Mouse (Mus musculus): ENCODE measurements around the gene Vps33b. TPM values are rescaled to one million over a fixed set of nuclear protein-coding genes. Genes with fewer than 3 reads are reported as not detected.

Vps33b gene
- 34.5 TPM for total RNA-seq (2023)

GRCm38 (mm10) chr7:80268897-80269750 is at the start of gene Vps33b:
TSS of gene Vps33b (plus strand) at chr7:80269649.

DNA sequence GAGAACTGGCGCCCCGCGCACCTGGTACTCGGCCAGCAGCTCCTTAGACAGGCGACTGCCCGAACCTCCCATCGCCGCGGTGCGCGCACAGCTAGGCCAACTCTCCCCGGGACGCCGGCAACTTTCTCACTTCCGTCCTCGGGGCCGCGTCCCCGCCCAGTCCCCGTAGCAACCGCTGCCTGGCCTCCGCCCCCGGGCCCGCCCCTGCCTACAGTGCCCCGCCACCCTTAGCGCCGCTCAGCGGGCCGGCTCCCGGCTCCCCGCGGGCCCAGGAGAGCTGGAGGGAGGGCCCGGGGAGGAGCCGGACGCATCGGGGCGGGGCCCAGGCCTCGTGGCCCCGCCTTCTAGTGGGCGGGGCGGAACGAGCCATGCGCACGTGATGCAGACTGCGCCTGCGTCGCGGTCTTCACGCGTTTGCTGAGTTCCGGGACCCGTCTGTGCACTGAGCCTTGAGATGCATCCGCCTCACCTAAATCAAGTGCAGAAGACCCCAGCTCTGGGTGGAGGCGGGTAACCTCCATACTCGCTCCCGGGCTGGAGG is 36.9 kb upstream of the Vps33b start, which contains the start of the genes Cib1 and Gdpgp1:
TSS of gene Cib1 (minus strand) at position 325 of the 541 bp plus-strand sequence.
TSS of gene Gdpgp1 (plus strand) at position 377 of the 541 bp plus-strand sequence.

DNA sequence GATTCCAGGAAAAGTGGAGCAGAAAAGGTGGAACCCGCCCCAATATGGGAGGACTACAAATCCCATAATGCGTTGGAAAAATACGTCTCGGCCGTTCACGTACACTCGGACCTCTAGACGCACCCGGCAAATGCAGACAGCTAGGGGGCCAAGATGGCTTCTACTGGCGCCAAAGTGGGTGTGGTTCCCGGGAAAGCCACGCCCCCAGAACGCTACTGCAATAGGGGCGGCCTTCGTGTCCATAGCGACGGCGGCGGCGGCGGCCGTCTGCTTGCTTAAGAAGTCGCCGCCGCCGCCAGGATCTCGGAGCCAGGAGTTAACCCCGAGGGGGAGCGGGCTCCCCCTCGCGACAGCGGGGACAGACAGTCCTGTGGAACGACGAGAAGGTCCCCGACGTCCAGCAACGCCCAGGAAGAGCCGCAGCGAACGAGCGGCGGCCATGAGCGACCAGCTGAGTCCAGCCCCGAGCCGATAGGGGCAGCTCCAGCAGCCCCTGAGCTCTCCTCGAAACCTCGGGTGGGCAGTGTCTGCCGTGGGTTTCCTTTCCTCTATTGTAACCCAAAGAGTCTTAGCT is 23.2 kb upstream of the Vps33b start, which contains the start of gene Ttll13:
TSS of gene Ttll13 (plus strand) at position 229 of the 574 bp plus-strand sequence.

GRCm38 (mm10) chr7:80260625-80261371 is 8.7 kb upstream of the Vps33b start, which contains the start of gene Ngrn:
TSS of gene Ngrn (plus strand) at chr7:80261215.

DNA sequence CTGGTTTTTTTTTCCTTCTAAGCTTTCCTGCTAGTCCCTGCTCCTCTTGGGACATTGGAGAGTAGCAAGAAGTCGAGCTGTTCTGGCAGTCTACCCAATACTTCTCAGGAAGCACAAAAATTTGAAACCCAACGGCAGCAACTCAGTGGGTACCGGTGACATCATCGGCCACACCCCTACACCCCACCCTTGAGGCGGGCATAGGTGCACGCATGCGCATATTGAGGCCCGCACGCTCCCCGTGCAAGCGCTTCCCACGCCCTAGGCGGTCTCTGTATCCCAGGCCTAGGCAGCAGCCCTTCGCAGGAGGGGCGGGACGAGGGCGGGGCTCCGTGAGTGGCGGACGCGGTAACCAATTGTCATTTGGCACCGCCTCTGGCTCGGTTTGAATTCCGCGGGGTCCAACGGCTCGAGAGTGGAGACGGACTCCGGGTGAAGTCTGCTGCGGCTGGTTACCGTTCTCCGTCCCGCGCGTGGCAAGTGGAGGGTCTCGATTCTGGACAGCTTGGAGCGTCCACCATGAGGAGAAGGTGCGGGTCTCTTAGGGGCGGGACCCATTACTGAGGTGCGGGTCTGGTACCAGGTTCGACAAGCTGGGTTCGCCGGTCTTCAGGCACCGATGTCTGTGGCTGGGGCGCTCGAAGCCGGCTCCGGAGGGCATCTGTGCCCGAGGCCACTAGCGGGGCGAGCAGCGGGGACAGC is 24.8 kb downstream of the Vps33b start, which contains the start of gene Prc1:
TSS of gene Prc1 (plus strand) at position 389 of the 702 bp plus-strand sequence.

DNA sequence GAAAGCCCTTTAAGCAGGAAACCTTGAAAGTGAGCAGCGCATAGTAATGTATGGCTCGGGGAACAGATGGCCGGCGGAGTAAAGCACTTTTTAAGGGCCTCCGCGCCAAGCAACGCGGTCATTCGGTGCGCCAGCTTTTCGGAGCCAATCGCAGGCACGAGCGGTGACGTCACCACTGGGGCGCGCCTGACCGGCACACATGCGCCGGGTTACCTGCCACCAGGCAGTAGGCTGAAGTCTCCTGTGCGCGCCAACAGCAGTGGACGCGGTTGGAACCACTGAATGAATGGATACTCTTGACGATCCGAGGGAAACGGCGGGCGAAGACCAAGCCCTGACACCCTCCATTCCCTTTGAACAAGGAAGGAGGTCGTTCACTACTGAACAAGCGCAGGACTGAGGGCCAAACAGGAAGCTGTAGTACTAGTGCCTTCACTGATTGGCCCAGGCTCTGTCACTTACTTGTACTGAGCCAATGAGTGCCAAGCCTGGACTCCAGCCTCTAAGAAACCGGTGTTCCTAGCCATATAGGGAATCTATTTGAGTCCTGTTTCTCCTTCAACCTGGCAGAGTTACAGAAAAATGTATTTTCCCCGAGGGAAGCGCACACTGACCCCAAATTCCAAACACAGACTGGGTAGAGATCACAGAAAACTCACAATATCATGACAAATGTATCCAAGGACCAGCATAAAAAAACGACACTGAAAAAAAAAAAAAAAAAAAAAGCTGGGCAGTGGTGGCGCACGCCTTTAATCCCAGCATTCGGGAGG is 54.8 kb downstream of the Vps33b start, which contains the start of gene Rccd1:
TSS of gene Rccd1 (minus strand) at position 412 of the 773 bp plus-strand sequence.

DNA sequence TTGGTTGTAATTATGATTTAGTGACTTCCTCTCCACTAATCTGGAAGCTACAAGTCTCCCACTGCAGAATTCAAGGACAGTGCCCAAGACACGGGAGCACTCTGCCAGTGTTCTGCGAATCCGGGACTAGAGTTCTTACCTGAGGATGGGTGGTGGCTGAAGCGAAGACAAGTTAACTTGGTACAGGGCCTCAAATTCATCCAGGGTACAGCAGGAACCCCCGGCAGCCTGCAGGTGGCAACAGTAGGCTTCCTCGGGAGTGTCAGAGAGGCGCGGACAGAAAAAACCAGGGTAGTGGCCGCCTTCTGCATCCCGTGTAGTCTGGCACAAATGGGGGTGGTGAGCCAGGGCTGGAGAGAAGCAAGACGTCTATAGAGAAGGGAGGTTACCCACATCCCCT is 71.3 kb downstream of the Vps33b start, which contains the start of gene Unc45a:
TSS of gene Unc45a (minus strand) at position 213 of the 400 bp plus-strand sequence.

Other genes starting within 250 kb of the Vps33b start
- gene Zfp710, start 244.8 kb upstream of the Vps33b start, total RNA-seq (2023) = 38.0 TPM
- 39.0 TPM for gene Idh2, start 154.3 kb upstream of the Vps33b start, total RNA-seq (2023)
- gene Sema4b, start 82.8 kb upstream of the Vps33b start, total RNA-seq (2023) = 49.6 TPM
- 38.5 TPM for gene Cib1, start 36.8 kb upstream of the Vps33b start, total RNA-seq (2023)
- gene Gdpgp1, start 36.8 kb upstream of the Vps33b start, total RNA-seq (2023) = 5.6 TPM
- gene Ttll13, start 23.3 kb upstream of the Vps33b start, total RNA-seq (2023) = 0.92 TPM
- 20.0 TPM for gene Ngrn, start 8.4 kb upstream of the Vps33b start, total RNA-seq (2023)
- 4.0 TPM for gene Prc1, start 24.8 kb downstream of the Vps33b start, total RNA-seq (2023)
- 26.3 TPM for gene Rccd1, start 54.8 kb downstream of the Vps33b start, total RNA-seq (2023)
- 162 TPM for gene Unc45a, start 71.4 kb downstream of the Vps33b start, total RNA-seq (2023)
- 12.5 TPM for gene Hddc3, start 73.5 kb downstream of the Vps33b start, total RNA-seq (2023)
- gene Man2a2, start 101.7 kb downstream of the Vps33b start, total RNA-seq (2023) = 110 TPM
- 12.8 TPM for gene Fes, start 118.3 kb downstream of the Vps33b start, total RNA-seq (2023)
- gene Furin, start 135.8 kb downstream of the Vps33b start, total RNA-seq (2023) = 73.6 TPM

Measured in CD4-positive naive resting alpha-beta T cell, adult 57 days (primary cell).